Mouse (Mus musculus): ENCODE results near the gene Armh2. TPM values are rescaled to one million over a fixed set of nuclear protein-coding genes. Genes with fewer than 3 reads are reported as not detected.
A peak's percentile ranks its signal among the peaks of the same experiment; 100 is the strongest.

The Armh2 gene
- polyA plus RNA-seq, 1 experiment = 0.07 TPM

DNA sequence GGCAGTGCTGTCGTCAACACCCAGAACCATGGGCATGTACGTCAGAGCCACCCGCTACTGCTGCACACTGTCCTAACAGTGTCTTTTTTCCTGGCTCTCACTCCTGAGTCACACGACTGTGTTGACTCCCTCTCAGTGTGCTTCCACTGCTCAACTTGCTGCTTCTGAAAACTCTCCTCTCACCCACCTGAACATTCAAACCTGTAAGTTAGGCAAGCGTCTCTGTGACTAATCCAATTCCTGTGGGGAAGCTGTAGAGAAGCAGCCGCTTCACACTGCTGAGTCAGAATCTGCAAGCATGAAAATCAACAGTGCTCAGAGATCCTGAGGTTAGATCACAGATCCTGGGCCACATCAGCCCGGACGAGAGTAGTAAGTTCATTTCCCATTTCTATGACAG is 10.4 kb downstream of the Armh2 start:
- peaks cover 16% of the 10 kb centered on the region for H3K36me3 ChIP-seq (ENCODE audit: control insufficient read depth, insufficient read depth)

DNA sequence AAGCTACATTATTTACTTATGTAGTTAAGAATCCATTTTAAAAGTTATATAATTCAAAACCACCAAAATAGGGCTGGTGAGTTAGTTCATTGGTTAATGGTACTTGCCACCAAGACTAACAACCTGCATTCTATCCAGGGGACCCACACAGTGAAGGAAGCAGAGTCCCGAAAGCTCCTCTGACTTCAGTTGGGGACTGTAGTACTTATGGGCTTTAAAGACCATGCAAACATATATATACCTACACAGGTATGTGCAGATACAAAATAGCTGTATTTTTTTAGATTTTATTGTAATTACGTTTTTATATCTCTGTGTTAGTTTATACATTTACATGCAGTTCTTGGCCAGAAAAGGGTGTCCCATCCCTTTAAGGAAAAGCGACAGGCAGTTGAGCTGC is 15.7 kb downstream of the Armh2 start:
- H3K4me3 ChIP-seq = no peak overlapping the region
- H3ac ChIP-seq (ENCODE audit: control insufficient read depth, insufficient read length) = no peak overlapping the region
- TF ChIP-seq TCF12 (IDR thresholded peaks at IDR 0.05; ENCODE audit: insufficient read depth, poor library complexity, severe bottlenecking) = no peak
- TF ChIP-seq MYOG (IDR thresholded peaks at IDR 0.05; ENCODE audit: control insufficient read depth in 1 of 3, insufficient read depth in 1 of 3, insufficient read length in 2 of 3, low read depth in 2 of 3) = no peak
- no peaks in the 10 kb centered on the region for H3K27me3 ChIP-seq (ENCODE audit: control insufficient read depth, insufficient read depth, insufficient read length)
- H3K36me3 ChIP-seq (ENCODE audit: control insufficient read depth, insufficient read depth) = peaks cover 16% of the 10 kb centered on the region
- H3K4me2 ChIP-seq (ENCODE audit: low read depth) = no peak overlapping the region
- H3K79me2 ChIP-seq (ENCODE audit: control insufficient read depth, insufficient read depth) = peaks cover 20% of the 10 kb centered on the region

More for the DNA sequence above, 10.4 kb downstream of the Armh2 start:
- Histone ChIP-seq H3ac (ENCODE audit: control insufficient read depth, insufficient read length) (no peak overlapping the region), H3K79me2 (ENCODE audit: control insufficient read depth, insufficient read depth) (no peaks in the 10 kb centered on the region), H3K4me2 (ENCODE audit: low read depth) (no peak overlapping the region), H3K4me3 (no peak overlapping the region), H3K27me3 (ENCODE audit: control insufficient read depth, insufficient read depth, insufficient read length) (no peaks in the 10 kb centered on the region)
- TF ChIP-seq MYOG (IDR thresholded peaks at IDR 0.05; ENCODE audit: control insufficient read depth in 1 of 3, insufficient read depth in 1 of 3, insufficient read length in 2 of 3, low read depth in 2 of 3) = no peak
- no peak for TF ChIP-seq CEBPB (IDR thresholded peaks at IDR 0.05; ENCODE audit: insufficient read depth, poor library complexity, severe bottlenecking)
- TF ChIP-seq POLR2AphosphoS2 (IDR thresholded peaks at IDR 0.05; ENCODE audit: insufficient read length, low read depth) = no peak
- TF ChIP-seq TCF3 (IDR thresholded peaks at IDR 0.05; ENCODE audit: insufficient read length, low read depth) = no peak
- no peak for TF ChIP-seq MAX (IDR thresholded peaks at IDR 0.05; ENCODE audit: low read depth)
- TF ChIP-seq TCF12 (IDR thresholded peaks at IDR 0.05; ENCODE audit: insufficient read depth, poor library complexity, severe bottlenecking) = no peak
- no peak for TF ChIP-seq USF1 (IDR thresholded peaks at IDR 0.05; ENCODE audit: low read depth)
- no peak for TF ChIP-seq REST (IDR thresholded peaks at IDR 0.05; ENCODE audit: insufficient read depth, insufficient read length)
- TF ChIP-seq MYOD1 (IDR thresholded peaks at IDR 0.05; ENCODE audit: control insufficient read depth in 1 of 3, insufficient read length in 2 of 3, low read depth in 2 of 3) = no peak
- TF ChIP-seq POLR2A (IDR thresholded peaks at IDR 0.05; ENCODE audit: insufficient read length, low read depth) = no peak
- TF ChIP-seq SRF (IDR thresholded peaks at IDR 0.05; ENCODE audit: control insufficient read depth, insufficient read length, low read depth) = no peak
- TF ChIP-seq E2F4 (IDR thresholded peaks at IDR 0.05; ENCODE audit: insufficient read depth) = no peak

DNA sequence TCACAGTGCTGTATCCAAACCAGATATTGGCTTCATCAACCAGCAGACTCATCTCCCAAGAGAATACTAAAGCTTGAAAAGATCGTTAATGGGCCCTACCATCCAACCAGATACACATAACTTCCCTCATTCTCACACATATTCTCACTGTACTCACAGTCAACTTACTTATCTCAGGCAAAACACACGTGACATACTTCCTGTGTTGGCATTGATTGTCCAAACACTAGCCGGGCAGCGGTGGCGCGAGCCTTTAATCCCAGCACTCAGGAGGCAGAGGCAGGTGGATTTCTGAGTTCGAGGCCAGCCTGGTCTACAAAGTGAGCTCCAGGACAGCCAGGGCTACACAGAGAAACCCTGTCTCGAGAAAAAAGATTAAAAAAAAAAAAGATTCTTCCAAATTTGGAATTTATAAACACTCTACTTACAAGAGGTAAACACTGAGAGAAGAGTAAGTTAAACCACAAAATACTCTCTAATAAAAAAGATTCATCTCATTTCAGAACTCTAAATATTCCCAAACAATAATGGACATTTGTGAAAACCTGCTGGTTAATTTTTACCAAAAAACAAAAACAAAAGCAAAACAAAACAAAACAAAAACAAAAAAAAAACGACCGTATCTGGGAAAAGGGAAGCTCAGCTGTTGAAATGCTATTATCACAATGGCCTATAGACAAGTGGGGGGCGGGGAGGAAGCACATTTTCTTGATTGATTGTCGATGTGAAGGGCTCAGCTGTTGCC is 17.0 kb downstream of the Armh2 start:
- Histone ChIP-seq H3K27me3 (ENCODE audit: control insufficient read depth, insufficient read depth, insufficient read length) (no peaks in the 10 kb centered on the region), H3ac (ENCODE audit: control insufficient read depth, insufficient read length) (no peak overlapping the region), H3K79me2 (ENCODE audit: control insufficient read depth, insufficient read depth) (peaks cover 20% of the 10 kb centered on the region), H3K36me3 (ENCODE audit: control insufficient read depth, insufficient read depth) (peaks cover 16% of the 10 kb centered on the region), H3K4me3 (no peak overlapping the region), H3K4me2 (ENCODE audit: low read depth) (no peak overlapping the region)
- TF ChIP-seq MYOG (IDR thresholded peaks at IDR 0.05; ENCODE audit: control insufficient read depth in 1 of 3, insufficient read depth in 1 of 3, insufficient read length in 2 of 3, low read depth in 2 of 3) (no peak), MYOD1 (IDR thresholded peaks at IDR 0.05; ENCODE audit: control insufficient read depth in 1 of 3, insufficient read length in 2 of 3, low read depth in 2 of 3) (no peak), REST (IDR thresholded peaks at IDR 0.05; ENCODE audit: insufficient read depth, insufficient read length) (no peak)

DNA sequence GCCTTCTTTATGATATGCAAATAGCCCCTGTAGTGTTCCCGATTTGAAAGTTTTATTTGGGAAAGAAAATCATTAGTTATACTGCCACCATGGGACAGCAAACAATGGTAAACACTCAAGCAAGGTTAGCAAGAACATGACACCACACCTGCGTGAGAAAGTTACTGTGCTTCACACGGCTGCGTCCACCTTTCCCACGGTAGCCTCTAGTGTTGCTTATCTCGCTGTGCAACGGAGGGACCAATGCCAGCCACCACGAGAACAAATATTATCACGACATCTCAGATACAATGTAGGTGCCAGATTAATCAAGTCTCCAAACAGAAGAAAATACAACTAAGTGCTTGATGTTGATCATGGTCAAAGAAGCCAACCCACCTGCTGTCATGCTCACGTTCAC is 18.4 kb downstream of the Armh2 start:
- H3K4me3 ChIP-seq = no peak overlapping the region
- no peak overlapping the region for H3K4me2 ChIP-seq (ENCODE audit: low read depth)
- H3K36me3 ChIP-seq (ENCODE audit: control insufficient read depth, insufficient read depth) = peaks cover 11% of the 10 kb centered on the region
- no peaks in the 10 kb centered on the region for H3K27me3 ChIP-seq (ENCODE audit: control insufficient read depth, insufficient read depth, insufficient read length)
- TF ChIP-seq MAX (IDR thresholded peaks at IDR 0.05; ENCODE audit: low read depth) = no peak
- TF ChIP-seq REST (IDR thresholded peaks at IDR 0.05; ENCODE audit: insufficient read depth, insufficient read length) = no peak
- TF ChIP-seq USF1 (IDR thresholded peaks at IDR 0.05; ENCODE audit: low read depth) = no peak
- TF ChIP-seq E2F4 (IDR thresholded peaks at IDR 0.05; ENCODE audit: insufficient read depth) = no peak
- no peak for TF ChIP-seq TCF12 (IDR thresholded peaks at IDR 0.05; ENCODE audit: insufficient read depth, poor library complexity, severe bottlenecking)
- TF ChIP-seq SRF (IDR thresholded peaks at IDR 0.05; ENCODE audit: control insufficient read depth, insufficient read length, low read depth) = no peak
- no peak for TF ChIP-seq CEBPB (IDR thresholded peaks at IDR 0.05; ENCODE audit: insufficient read depth, poor library complexity, severe bottlenecking)
- TF ChIP-seq POLR2AphosphoS2 (IDR thresholded peaks at IDR 0.05; ENCODE audit: insufficient read length, low read depth) = no peak
- TF ChIP-seq POLR2A (IDR thresholded peaks at IDR 0.05; ENCODE audit: insufficient read length, low read depth) = no peak
- TF ChIP-seq TCF3 (IDR thresholded peaks at IDR 0.05; ENCODE audit: insufficient read length, low read depth) = no peak
- TF ChIP-seq MYOD1 (IDR thresholded peaks at IDR 0.05; ENCODE audit: control insufficient read depth in 1 of 3, insufficient read length in 2 of 3, low read depth in 2 of 3) = no peak
- no peak for TF ChIP-seq MYOG (IDR thresholded peaks at IDR 0.05; ENCODE audit: control insufficient read depth in 1 of 3, insufficient read depth in 1 of 3, insufficient read length in 2 of 3, low read depth in 2 of 3)
- H3ac ChIP-seq (ENCODE audit: control insufficient read depth, insufficient read length) = no peak overlapping the region
- H3K79me2 ChIP-seq (ENCODE audit: control insufficient read depth, insufficient read depth) = peaks cover 20% of the 10 kb centered on the region

DNA sequence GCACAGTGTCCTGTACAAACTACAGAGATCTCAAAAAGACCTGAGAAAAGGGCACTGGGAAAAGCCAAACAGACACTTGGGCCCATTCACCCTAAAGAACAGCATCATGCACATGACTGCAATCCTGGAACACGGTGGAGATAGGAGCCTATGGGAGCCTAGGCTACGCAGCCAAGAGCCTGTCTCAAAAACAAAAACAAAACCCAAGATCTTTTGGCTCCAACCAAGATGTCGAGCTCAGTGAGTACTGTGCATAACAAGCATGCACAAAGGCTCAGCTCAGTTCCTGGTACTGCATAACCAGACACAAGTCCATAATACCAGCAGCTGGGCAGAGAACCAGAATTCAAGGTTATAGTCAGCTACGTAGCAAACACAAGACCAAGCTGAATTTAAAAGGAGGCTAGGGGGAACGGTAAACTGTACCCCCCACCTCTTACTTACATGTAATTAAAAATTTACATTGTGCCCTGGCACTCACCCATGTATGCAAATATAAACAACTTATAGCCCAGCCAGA is 19.4 kb downstream of the Armh2 start:
- H3ac ChIP-seq (ENCODE audit: control insufficient read depth, insufficient read length) = no peak overlapping the region
- H3K79me2 ChIP-seq (ENCODE audit: control insufficient read depth, insufficient read depth) = peaks cover 20% of the 10 kb centered on the region
- H3K4me3 ChIP-seq = peak overlapping the region; percentile 78
- H3K27me3 ChIP-seq (ENCODE audit: control insufficient read depth, insufficient read depth, insufficient read length) = no peaks in the 10 kb centered on the region
- peak overlapping the region; percentile 84 for H3K4me2 ChIP-seq (ENCODE audit: low read depth)
- H3K36me3 ChIP-seq (ENCODE audit: control insufficient read depth, insufficient read depth) = peaks cover 1% of the 10 kb centered on the region
- TF ChIP-seq POLR2AphosphoS2 (IDR thresholded peaks at IDR 0.05; ENCODE audit: insufficient read length, low read depth) (no peak), MAX (IDR thresholded peaks at IDR 0.05; ENCODE audit: low read depth) (no peak), TCF3 (IDR thresholded peaks at IDR 0.05; ENCODE audit: insufficient read length, low read depth) (no peak), MYOD1 (IDR thresholded peaks at IDR 0.05; ENCODE audit: control insufficient read depth in 1 of 3, insufficient read length in 2 of 3, low read depth in 2 of 3) (no peak), POLR2A (IDR thresholded peaks at IDR 0.05; ENCODE audit: insufficient read length, low read depth) (no peak), REST (IDR thresholded peaks at IDR 0.05; ENCODE audit: insufficient read depth, insufficient read length) (no peak), CEBPB (IDR thresholded peaks at IDR 0.05; ENCODE audit: insufficient read depth, poor library complexity, severe bottlenecking) (no peak), E2F4 (IDR thresholded peaks at IDR 0.05; ENCODE audit: insufficient read depth) (no peak), TCF12 (IDR thresholded peaks at IDR 0.05; ENCODE audit: insufficient read depth, poor library complexity, severe bottlenecking) (no peak), MYOG (IDR thresholded peaks at IDR 0.05; ENCODE audit: control insufficient read depth in 1 of 3, insufficient read depth in 1 of 3, insufficient read length in 2 of 3, low read depth in 2 of 3) (no peak), USF1 (IDR thresholded peaks at IDR 0.05; ENCODE audit: low read depth) (no peak), SRF (IDR thresholded peaks at IDR 0.05; ENCODE audit: control insufficient read depth, insufficient read length, low read depth) (no peak)
